Mouse (Mus musculus) liver, embryonic 14.5 days (tissue): ENCODE data around the gene 1700001C02Rik. TPM values are rescaled to one million over a fixed set of nuclear protein-coding genes. Genes with fewer than 3 reads are reported as not detected.

Source experiments
- ATAC-seq: fragments of 200-750 bp; cut with Nextera tagmentation; 2 replicates; pipeline ENCODE4 v1.8.0; 2017; ENCODE audit warnings: moderate number of reproducible peaks, mild to moderate bottlenecking, moderate library complexity; ENCODE audit not compliant: insufficient read depth
- DNase-seq, 3 experiments: peaks; one replicate each; pipeline ENCODE4 v3.0.0-alpha.2; 2012 to 2013; ENCODE audit warnings: low read depth in 3 of 3, low spot score in 3 of 3
- H3K27ac ChIP-seq: fragments of 300-500 bp; sonication (generic); 2 replicates; pipeline ENCODE4 v1.5.1; 2014; ENCODE audit warnings: moderate library complexity, mild to moderate bottlenecking, control low read depth, inconsistent platforms
- H3K27me3 ChIP-seq: fragments of 300-500 bp; sonication (generic); 2 replicates; pipeline ENCODE4 v1.6.1; 2014; ENCODE audit warnings: mild to moderate bottlenecking, low read length, moderate library complexity; ENCODE audit not compliant: control insufficient read depth, insufficient read depth
- H3K36me3 ChIP-seq: fragments of 300-500 bp; sonication (generic); replicated peaks from 2 replicates; pipeline ENCODE4 v1.6.1; 2014; ENCODE audit warnings: low read depth; ENCODE audit not compliant: control insufficient read depth, insufficient read depth
- H3K4me1 ChIP-seq, 2 experiments: fragments of 200-500 bp in 1 of 2; fragments of 300-500 bp in 1 of 2; sonication (generic) in 1 of 2; replicated peaks; 2 replicates each; pipeline ENCODE4 v1.6.1; 2012 to 2014; ENCODE audit warnings: antibody characterized with exemption in 1 of 2, inconsistent platforms in 1 of 2, low read length in 1 of 2; ENCODE audit not compliant: control insufficient read depth in 2 of 2, insufficient read depth in 2 of 2
- H3K4me2 ChIP-seq: fragments of 300-500 bp; sonication (generic); 2 replicates; pipeline ENCODE4 v1.6.1; 2014; ENCODE audit warnings: low read depth, mild to moderate bottlenecking, control low read depth, moderate library complexity
- H3K4me3 ChIP-seq, 2 experiments: fragments of 200-500 bp in 1 of 2; fragments of 300-500 bp in 1 of 2; sonication (generic) in 1 of 2; 2 replicates each; pipeline ENCODE4 v1.5.1; 2012 to 2014; ENCODE audit warnings: low read depth in 2 of 2, low read length in 2 of 2, mild to moderate bottlenecking in 2 of 2, control low read depth in 1 of 2, inconsistent platforms in 1 of 2, moderate library complexity in 1 of 2; ENCODE audit not compliant: insufficient read depth in 1 of 2
- H3K9ac ChIP-seq: fragments of 300-500 bp; sonication (generic); replicated peaks from 2 replicates; pipeline ENCODE4 v1.6.1; 2014; ENCODE audit warnings: mild to moderate bottlenecking, control low read depth, moderate library complexity
- H3K9me3 ChIP-seq: fragments of 300-500 bp; sonication (generic); 2 replicates; pipeline ENCODE4 v1.6.1; 2016; ENCODE audit warnings: low read length, mixed read lengths; ENCODE audit not compliant: control insufficient read depth
- CTCF ChIP-seq: IDR thresholded peaks from 2 replicates; pipeline ENCODE4 v1.5.1; 2016; ENCODE audit warnings: antibody characterized with exemption, low read depth, control low read depth
- EP300 ChIP-seq: IDR thresholded peaks from 2 replicates; pipeline ENCODE4 v1.6.1; 2016; ENCODE audit warnings: antibody characterized with exemption, low read depth
- WGBS: fragments of 180-500 bp; shearing (Covaris S2); extraction: QIAGEN DNeasy Blood & Tissue Kit; methylation state at CpG from one replicate; pipeline ENCODE4 v1.1.7; 2014; ENCODE audit not compliant: insufficient replicate concordance; 5-methylcytosine and 5-hydroxymethylcytosine counted together
- polyA plus RNA-seq, 2 experiments: library from polyadenylated mRNA; depleted of rRNA in 1 of 2; stranded (reverse) in 1 of 2; unstranded in 1 of 2; fragments of >200 nt; fragmentation: Nextera tagmentation in 1 of 2; extraction: Ambion mirVana in 1 of 2; gene quantifications; 2 replicates each; pipeline versions ENCODE4 v1.2.1 to v1.2.3; 2012 to 2014

The 1700001C02Rik gene
- polyA plus RNA-seq, 2 experiments, result not detected

DNA sequence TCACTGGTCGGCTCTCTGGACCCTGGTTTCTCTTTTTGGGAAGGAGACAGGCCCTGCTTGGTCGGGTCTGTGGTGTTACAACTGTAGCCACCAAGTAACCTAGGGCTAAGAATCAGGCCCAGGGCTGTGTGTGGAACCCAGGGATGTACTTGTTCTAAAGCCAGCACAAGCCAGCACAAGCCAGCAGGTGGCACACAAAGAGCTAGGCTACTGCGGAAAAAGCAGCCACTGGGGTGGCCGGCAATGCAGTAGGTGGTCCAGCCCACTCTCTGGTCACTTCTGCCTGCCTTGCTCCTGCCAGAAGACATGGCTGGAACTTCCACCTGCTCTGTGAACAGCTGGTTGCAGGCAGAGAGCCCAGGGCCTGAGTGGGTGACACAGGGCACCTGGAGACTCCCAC is 5.7 kb upstream of the 1700001C02Rik start:
- no peaks in the 10 kb centered on the region for H3K36me3 ChIP-seq
- DNase-seq (no peak), ATAC-seq (no peak)
- no peak overlapping the region for H3K4me3 ChIP-seq
- H3K9me3 ChIP-seq, result no peaks in the 10 kb centered on the region
- WGBS, result 23% methylated on average over 4 of the region's 4 CpGs
- H3K9ac ChIP-seq, result no peak overlapping the region
- H3K4me1 ChIP-seq, result no peaks in the 10 kb centered on the region
- no peak overlapping the region for H3K4me2 ChIP-seq
- H3K27me3 ChIP-seq, result no peaks in the 10 kb centered on the region; the same call in 1 of the 2 replicates
- no peak overlapping the region for H3K27ac ChIP-seq
- TF ChIP-seq EP300 (no peak), CTCF (no peak)

DNA sequence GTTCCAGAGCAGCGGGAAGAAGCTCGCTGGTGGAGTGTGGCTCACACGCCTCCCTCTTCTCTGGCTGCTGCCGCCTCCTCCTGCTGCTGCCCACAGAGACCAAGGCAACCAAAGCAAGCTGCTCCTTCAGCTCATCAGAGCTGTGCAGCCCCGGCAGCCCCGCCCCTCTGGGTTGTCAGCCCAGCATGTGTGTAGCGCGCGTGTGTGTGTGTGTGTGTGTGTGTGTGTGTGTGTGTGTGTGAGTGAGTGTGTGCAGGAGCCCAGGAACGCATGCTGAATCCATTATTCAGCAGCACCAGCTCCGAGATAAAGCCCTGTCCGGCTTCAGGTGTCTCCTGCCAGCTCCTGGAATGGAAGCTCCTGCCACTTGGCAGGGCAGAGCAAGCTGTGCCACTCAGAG is 4.0 kb upstream of the 1700001C02Rik start, which contains the start of gene Otof:
Gene Otof (minus strand): TSS at position 112 of the 400 bp plus-strand sequence.
- DNase-seq (no peak), ATAC-seq (no peak)
- Histone ChIP-seq H3K4me3 (no peak within 1 kb of the TSS), H3K4me1 (no peaks in the 10 kb centered on the region), H3K4me2 (no peak within 1 kb of the TSS), H3K9me3 (no peaks in the 10 kb centered on the region), H3K27ac (no peak within 1 kb of the TSS), H3K9ac (no peak within 1 kb of the TSS), H3K27me3 (peaks cover 10% of the 10 kb centered on the region), H3K36me3 (no peaks in the 10 kb centered on the region)
- WGBS, result 39% methylated on average over 11 of the region's 12 CpGs
- TF ChIP-seq EP300 (no peak), CTCF (no peak)

GRCm38 (mm10) chr5:30466315-30466714 is 468 bp downstream of the 1700001C02Rik start:
- TF ChIP-seq CTCF (no peak), EP300 (no peak)

GRCm38 (mm10) chr5:30470454-30470853 is 4.6 kb downstream of the 1700001C02Rik start:
- Histone ChIP-seq H3K4me1 (no peaks in the 10 kb centered on the region), H3K4me2 (no peak overlapping the region), H3K27ac (no peak overlapping the region), H3K36me3 (no peaks in the 10 kb centered on the region), H3K9ac (no peak overlapping the region), H3K4me3 (no peak overlapping the region), H3K27me3 (peaks cover 10% of the 10 kb centered on the region), H3K9me3 (no peaks in the 10 kb centered on the region)
- WGBS, result 41% methylated on average over 6 of the region's 6 CpGs
- TF ChIP-seq CTCF (no peak), EP300 (no peak)
- DNase-seq, result no peak
- no peak for ATAC-seq

More at GRCm38 (mm10) chr5:30466315-30466714, 468 bp downstream of the 1700001C02Rik start:
- Histone ChIP-seq H3K9ac (no peak overlapping the region), H3K36me3 (no peaks in the 10 kb centered on the region), H3K4me2 (no peak overlapping the region), H3K4me1 (no peaks in the 10 kb centered on the region), H3K9me3 (no peaks in the 10 kb centered on the region), H3K4me3 (no peak overlapping the region), H3K27me3 (peaks cover 10% of the 10 kb centered on the region), H3K27ac (no peak overlapping the region)
- WGBS, result 44% methylated on average over 9 of the region's 9 CpGs
- DNase-seq (no peak), ATAC-seq (no peak)

GRCm38 (mm10) chr5:30472148-30472547 is 6.3 kb downstream of the 1700001C02Rik start:
- Histone ChIP-seq H3K27ac (no peak overlapping the region), H3K9me3 (no peaks in the 10 kb centered on the region), H3K4me2 (no peak overlapping the region), H3K36me3 (no peaks in the 10 kb centered on the region), H3K4me1 (no peaks in the 10 kb centered on the region), H3K4me3 (no peak overlapping the region), H3K9ac (no peak overlapping the region), H3K27me3 (no peaks in the 10 kb centered on the region; the same call in 1 of the 2 replicates)
- ATAC-seq, result no peak
- WGBS, result 24% methylated on average over 5 of the region's 5 CpGs
- DNase-seq, result no peak
- no peak for TF ChIP-seq CTCF
- no peak for TF ChIP-seq EP300
